Mouse (Mus musculus) thymus, postnatal 4 days (tissue): Measurements from ENCODE around the gene Thap2.

ENCODE experiments used
- DNase-seq: peaks from one replicate; pipeline ENCODE4 v3.0.0; 2021

Thap2 gene

DNA sequence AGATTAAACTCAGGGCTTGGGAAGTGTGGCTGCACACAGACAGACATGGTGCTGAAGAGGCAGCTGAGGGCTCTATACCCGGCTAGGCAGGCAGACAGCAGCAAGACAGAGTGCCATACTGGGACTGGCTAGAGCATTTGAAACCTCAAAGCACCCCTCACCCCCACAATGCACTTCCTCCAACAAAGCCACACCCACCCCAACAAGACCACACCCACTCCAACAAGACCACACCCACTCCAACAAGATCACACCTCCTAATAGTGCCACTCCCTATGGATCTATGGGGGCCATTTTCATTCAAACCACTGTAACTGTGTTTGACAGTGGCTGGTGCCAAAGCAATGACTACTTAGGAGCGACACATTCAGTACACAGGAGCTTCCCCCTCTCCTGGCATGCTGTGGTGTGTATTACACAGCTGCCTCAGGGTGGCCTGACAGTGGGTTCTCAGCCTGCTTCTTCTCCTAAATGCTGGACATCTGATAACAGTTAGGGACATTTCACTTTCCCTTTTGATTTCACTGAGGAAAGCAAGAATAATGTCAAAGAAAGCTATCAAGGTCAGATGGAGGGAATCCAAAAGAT, 33.3 kb downstream of the Thap2 start:
- DNase-seq: no peak

- no peak for DNase-seq
These were observed 34.7 kb downstream of the Thap2 start for GRCm38 (mm10) chr10:115349509-115349908.

- no peak for DNase-seq
These were observed 35.2 kb downstream of the Thap2 start for GRCm38 (mm10) chr10:115349029-115349428.

DNA sequence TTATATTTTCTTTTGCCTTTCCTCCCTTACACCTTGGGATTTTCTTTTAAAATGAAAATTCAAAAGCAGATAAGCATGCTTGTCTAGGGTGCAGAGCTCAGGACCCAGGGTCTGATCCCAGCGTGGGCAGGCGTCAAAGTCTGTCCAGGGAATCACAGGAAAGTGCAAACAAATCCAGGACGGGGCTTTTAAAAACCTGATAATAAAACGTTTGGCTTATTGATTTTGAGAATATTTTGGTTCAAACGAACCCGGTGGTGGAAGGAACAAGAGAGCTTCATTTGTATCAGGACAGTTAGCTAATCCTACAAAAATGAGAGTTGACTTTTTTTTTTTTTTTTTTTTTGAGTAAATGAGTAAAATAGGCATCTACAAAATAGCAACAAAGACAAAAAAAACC, 36.1 kb downstream of the Thap2 start:
- no peak for DNase-seq

DNA sequence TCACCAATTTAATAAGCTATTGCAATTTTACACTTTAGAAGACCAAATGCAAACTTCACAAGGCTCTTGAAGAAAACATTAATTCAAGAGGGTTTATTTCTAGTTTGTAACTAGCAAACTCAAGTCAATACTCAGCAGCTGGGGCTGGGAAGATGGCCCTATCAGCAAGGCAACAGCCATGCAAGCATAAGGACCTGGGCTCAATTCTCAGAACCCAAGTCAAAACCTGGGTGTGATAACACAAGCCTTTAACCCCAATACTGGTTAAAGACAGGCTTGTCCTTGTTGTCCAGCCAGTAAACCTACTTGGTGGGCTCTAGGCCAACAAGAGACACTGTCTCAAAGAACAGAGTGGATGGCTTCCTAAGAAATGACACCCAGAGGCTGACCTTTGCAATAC, 37.8 kb downstream of the Thap2 start:
- no peak for DNase-seq

- DNase-seq: no peak
These were observed 41.3 kb downstream of the Thap2 start for GRCm38 (mm10) chr10:115342771-115343425.

GRCm38 (mm10) chr10:115339820-115340328, 44.4 kb downstream of the Thap2 start:
- no peak for DNase-seq

GRCm38 (mm10) chr10:115336901-115337300, 47.3 kb downstream of the Thap2 start:
- DNase-seq: no peak

GRCm38 (mm10) chr10:115333528-115333927, 50.7 kb downstream of the Thap2 start:
- no peak for DNase-seq

DNA sequence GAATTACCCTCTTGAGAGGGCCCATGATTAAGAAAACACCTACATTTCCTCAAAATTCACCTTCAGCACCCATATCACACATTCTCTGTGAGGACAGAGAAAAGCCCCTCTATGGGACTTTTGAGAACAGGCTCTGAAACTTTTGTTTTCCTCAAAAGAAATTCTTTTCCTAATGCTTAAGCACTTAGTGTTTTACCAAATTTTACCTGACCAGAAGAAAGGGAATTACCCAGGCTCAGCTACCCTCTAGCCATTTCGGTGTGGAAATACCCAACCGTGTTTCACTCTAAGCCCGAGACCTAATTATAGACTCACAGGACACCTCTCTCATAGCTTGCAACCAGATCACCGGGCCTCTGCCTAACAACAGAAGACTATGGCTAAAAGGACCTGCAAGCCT, 51.2 kb downstream of the Thap2 start:
- DNase-seq: no peak

DNA sequence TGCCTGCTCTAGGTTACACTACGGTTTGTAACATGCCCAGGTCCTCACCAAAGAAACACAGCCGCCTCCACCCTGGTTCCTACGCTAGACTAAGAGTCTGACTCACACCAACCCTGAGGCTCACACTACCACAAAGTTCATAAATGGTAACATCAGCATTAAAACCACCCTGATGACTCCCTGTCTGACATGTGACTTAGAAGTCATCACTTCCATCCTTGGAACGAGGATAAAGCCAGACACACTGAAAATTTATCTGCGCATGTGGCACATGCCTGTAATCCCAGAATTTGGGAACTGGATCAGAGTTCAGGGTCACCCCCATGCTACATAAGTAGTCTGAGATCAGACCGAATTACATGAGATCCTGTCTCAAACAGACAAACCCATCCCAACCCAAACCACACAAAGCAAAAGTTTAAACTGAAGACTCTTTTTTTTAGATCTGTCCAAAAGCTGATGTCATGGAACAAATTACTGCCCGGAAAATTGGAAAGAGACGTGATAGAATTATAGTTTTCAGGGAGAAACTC, 51.8 kb downstream of the Thap2 start:
- DNase-seq: no peak

GRCm38 (mm10) chr10:115329010-115329530, 55.2 kb downstream of the Thap2 start:
- DNase-seq: no peak

DNA sequence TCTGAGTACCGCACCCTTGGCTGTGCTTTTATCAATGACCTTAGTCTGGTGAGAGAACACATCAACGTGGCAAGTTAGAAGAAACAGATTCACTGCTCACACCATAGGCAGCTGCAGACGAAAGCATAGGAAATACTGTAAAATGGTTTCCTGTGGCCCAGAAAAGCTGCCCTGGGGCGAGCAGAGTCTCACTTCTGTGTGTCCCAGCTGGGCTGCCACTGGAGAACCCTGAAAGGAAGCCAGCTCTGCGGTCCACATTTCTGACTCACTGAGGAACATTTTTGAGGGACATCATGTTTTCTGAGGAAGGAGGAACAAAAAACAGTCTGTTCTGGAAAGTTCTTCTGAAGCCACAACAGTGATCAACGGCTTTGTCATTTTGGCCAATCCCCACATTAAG, 55.7 kb downstream of the Thap2 start:
- DNase-seq: peak; percentile 61

- DNase-seq: peak; percentile 83
These were observed 60.9 kb downstream of the Thap2 start for GRCm38 (mm10) chr10:115323295-115323694.

GRCm38 (mm10) chr10:115321317-115322035, 62.8 kb downstream of the Thap2 start:
- no peak for DNase-seq
